ENCODE assay signal across 34 mouse cellular contexts in genomic region chr1:185356246-185356645, GRCm38 (mm10).
"Had no signal": no experiment of that assay in that cellular context is flagged by ENCODE, and none has a peak within 500 bp of the region (broad histone marks: within the 10 kb centered on the region; RNA-seq: fewer than 3 reads in every experiment).

No protein-coding gene starts in this region.

- H3K4me2 ChIP-seq: heart, embryonic 11.5 days; heart, embryonic 12.5 days; heart, embryonic 13.5 days; heart, embryonic 15.5 days; hindbrain, embryonic 12.5 days; hindbrain, embryonic 13.5 days; hindbrain, embryonic 14.5 days; hindbrain, embryonic 15.5 days; intestine, embryonic 15.5 days; kidney, embryonic 15.5 days had no signal

- H3K9ac ChIP-seq: heart, embryonic 12.5 days; heart, embryonic 13.5 days; heart, embryonic 15.5 days; hindbrain, embryonic 12.5 days; hindbrain, embryonic 13.5 days; hindbrain, embryonic 14.5 days; hindbrain, embryonic 15.5 days; intestine, embryonic 15.5 days; kidney, embryonic 15.5 days had no signal

- H3K27ac ChIP-seq: heart, embryonic 10.5 days; heart, embryonic 13.5 days; heart, embryonic 15.5 days; hindbrain, embryonic 10.5 days; hindbrain, embryonic 12.5 days; hindbrain, embryonic 13.5 days; hindbrain, embryonic 14.5 days; hindbrain, embryonic 15.5 days; hindbrain, postnatal 0 days; intestine, embryonic 15.5 days; kidney, embryonic 15.5 days; kidney, postnatal 0 days; layer of hippocampus, adult 2 months had no signal

- DNase-seq: heart, postnatal 10 days; heart, postnatal 36 days; heart, postnatal 4 days; kidney, adult 11 months; kidney, adult 18-20 months; kidney, adult 2 months; kidney, adult 8-10 months; kidney, adult 9 months; kidney, postnatal 10 days; kidney, postnatal 14 days; kidney, postnatal 25 days; kidney, postnatal 36 days; kidney, postnatal 4 days; layer of hippocampus, adult 9-11 months; layer of hippocampus, postnatal 36 days had no signal

- H3K27me3 ChIP-seq: heart, embryonic 12.5 days; heart, embryonic 13.5 days; heart, embryonic 15.5 days; hindbrain, embryonic 12.5 days; hindbrain, embryonic 13.5 days; hindbrain, embryonic 15.5 days; intestine, embryonic 15.5 days; kidney, embryonic 15.5 days had no signal

- H3K4me1 ChIP-seq: heart, embryonic 10.5 days; heart, embryonic 12.5 days; heart, embryonic 13.5 days; heart, embryonic 15.5 days; hindbrain, embryonic 10.5 days; hindbrain, embryonic 12.5 days; hindbrain, embryonic 13.5 days; hindbrain, embryonic 15.5 days; intestine, embryonic 15.5 days; kidney, embryonic 15.5 days had no signal

- H3K4me3 ChIP-seq: heart, embryonic 10.5 days; heart, embryonic 12.5 days; heart, embryonic 13.5 days; heart, embryonic 15.5 days; hindbrain, embryonic 10.5 days; hindbrain, embryonic 12.5 days; hindbrain, embryonic 13.5 days; hindbrain, embryonic 15.5 days; intestine, embryonic 15.5 days; kidney, embryonic 15.5 days; layer of hippocampus, adult 2 months had no signal

- ATAC-seq: hindbrain, embryonic 16.5 days; hindbrain, postnatal 0 days; inflammation-experienced regulatory T-cells, adult 6 months; intestine, embryonic 15.5 days; intestine, embryonic 16.5 days; intestine, postnatal 0 days had no signal

- H3K9me3 ChIP-seq: heart, embryonic 10.5 days; heart, embryonic 12.5 days; heart, embryonic 13.5 days; heart, embryonic 15.5 days; hindbrain, embryonic 10.5 days; hindbrain, embryonic 12.5 days; hindbrain, embryonic 13.5 days; hindbrain, embryonic 15.5 days; intestine, embryonic 15.5 days; kidney, embryonic 15.5 days had no signal
